Comparison of ENCODE assay signal across 8 mouse cellular contexts in the genomic region with DNA sequence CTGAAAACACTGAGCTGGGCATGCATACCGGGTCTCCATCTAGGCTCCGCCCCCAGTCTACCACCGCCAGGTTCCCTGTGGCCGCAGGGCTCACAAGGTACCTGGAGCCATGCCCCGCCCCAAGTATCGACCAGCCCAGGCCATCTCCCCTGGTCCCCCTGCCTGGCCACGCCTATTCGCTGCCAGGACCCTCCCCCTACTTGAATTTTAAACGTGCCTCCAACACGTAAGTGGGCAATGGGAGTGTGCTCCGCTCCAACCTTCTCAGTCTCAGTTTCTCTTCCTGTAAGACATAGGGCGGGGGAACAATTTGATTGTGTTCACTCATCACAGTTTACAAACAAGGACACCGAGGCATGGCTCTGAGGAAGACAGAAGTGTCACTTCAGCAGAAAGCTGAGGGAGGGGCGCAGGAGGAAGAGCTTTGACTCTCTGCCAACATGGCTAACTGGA. TPM values are rescaled to one million over a fixed set of nuclear protein-coding genes. Genes with fewer than 3 reads are reported as not detected.
A peak's percentile ranks its signal among the peaks of the same experiment; 100 is the strongest.
DNase-seq lines count a peak whose midpoint lies in the region; ATAC-seq lines count a peak whose summit lies in the region.

TSS of gene Pgpep1 (minus strand) at position 116 of the 453 bp plus-strand sequence.

- H3K4me3 ChIP-seq in forebrain, embryonic 16.5 days (replicated peaks; ENCODE audit: low read length): peak within 1 kb of the TSS; percentile 63
- peak within 1 kb of the TSS; percentile 87 for H3K4me3 ChIP-seq in hindbrain, embryonic 14.5 days (replicated peaks; ENCODE audit: low read length)

- H3K9me3 ChIP-seq in forebrain, embryonic 16.5 days (ENCODE audit: control insufficient read depth, low read length): no peaks in the 10 kb centered on the region
- H3K9me3 ChIP-seq in hindbrain, embryonic 14.5 days (ENCODE audit: control insufficient read depth, low read length): no peaks in the 10 kb centered on the region

- DNase-seq in adrenal gland, adult 2 months: no peak
- no peak for DNase-seq in hindbrain, embryonic 14.5 days (ENCODE audit: low spot score)
- DNase-seq in left cerebral cortex, postnatal 4 days: no peak
- DNase-seq in mesoderm, embryonic 11.5 days (ENCODE audit: low read depth, low spot score): peak; percentile 67
- peak; percentile 63 for DNase-seq in thymus, postnatal 4 days
- DNase-seq in urinary bladder, adult 18-20 months (ENCODE audit: low spot score in 2 of 2): no peak

- intact Hi-C loops in left cerebral cortex, postnatal 4 days (cut with DNase I): no loop called here

- no peaks in the 10 kb centered on the region for H3K36me3 ChIP-seq in forebrain, embryonic 16.5 days (ENCODE audit: control insufficient read depth, insufficient read depth)
- H3K36me3 ChIP-seq in hindbrain, embryonic 14.5 days (replicated peaks; ENCODE audit: control insufficient read depth, insufficient read depth): no peaks in the 10 kb centered on the region

- peak within 1 kb of the TSS; percentile 77 for H3K9ac ChIP-seq in forebrain, embryonic 16.5 days (replicated peaks; ENCODE audit: low read depth, low read length)
- H3K9ac ChIP-seq in hindbrain, embryonic 14.5 days: peak within 1 kb of the TSS; percentile 84

- peak; percentile 22 for ATAC-seq in CD4-positive, CD25-positive, alpha-beta regulatory T cell, adult 4 months
- ATAC-seq in forebrain, embryonic 16.5 days: peak; percentile 35
- ATAC-seq in hindbrain, embryonic 14.5 days (ENCODE audit: low FRiP score): no peak; the same call in none of the 2 replicates

- peak within 1 kb of the TSS; percentile 85 for H3K4me2 ChIP-seq in forebrain, embryonic 16.5 days (ENCODE audit: low read length)
- H3K4me2 ChIP-seq in hindbrain, embryonic 14.5 days (replicated peaks): peak within 1 kb of the TSS; percentile 95

- WGBS in forebrain, embryonic 16.5 days: 4% methylated on average over 14 of the region's 14 CpGs
- 5% methylated on average over 14 of the region's 14 CpGs for WGBS in hindbrain, embryonic 14.5 days

- H3K4me1 ChIP-seq in forebrain, embryonic 16.5 days (replicated peaks; ENCODE audit: control insufficient read depth, insufficient read depth, low read length): peaks cover 33% of the 10 kb centered on the region
- peaks cover 16% of the 10 kb centered on the region for H3K4me1 ChIP-seq in hindbrain, embryonic 14.5 days (replicated peaks; ENCODE audit: control insufficient read depth, insufficient read depth, low read length)

- no peaks in the 10 kb centered on the region for H3K27me3 ChIP-seq in forebrain, embryonic 16.5 days (replicated peaks; ENCODE audit: control insufficient read depth, insufficient read depth, low read length)
- no peaks in the 10 kb centered on the region for H3K27me3 ChIP-seq in hindbrain, embryonic 14.5 days (ENCODE audit: control insufficient read depth, insufficient read depth, low read length)

- H3K27ac ChIP-seq in forebrain, embryonic 16.5 days (ENCODE audit: low read length): peak within 1 kb of the TSS; percentile 45; the same call in 1 of the 2 replicates
- peak within 1 kb of the TSS; percentile 83 for H3K27ac ChIP-seq in hindbrain, embryonic 14.5 days

RNA-seq across cellular contexts. Expression of gene Pgpep1, which starts in this region (rescaled TPM):
- 1 to 10 TPM; 7.0 to 9.5 TPM for polyA plus RNA-seq in CD4-positive, CD25-positive, alpha-beta regulatory T cell, adult 4 months (2017; shearing (Covaris generic))
- 100 to 1,000 TPM; 115 to 127 TPM for total RNA-seq in adrenal gland, adult 2 months (2021)
- 115 and 117 TPM in 2 replicates for polyA plus RNA-seq in adrenal gland, adult 2 months (2012; rRNA removed)
- 60.3 and 65.7 TPM in 2 replicates for polyA plus RNA-seq in forebrain, embryonic 16.5 days (2015; fragmentation: Nextera tagmentation; extraction: Ambion mirVana)
- 74.0 and 89.3 TPM in 2 replicates for polyA plus RNA-seq in hindbrain, embryonic 14.5 days (2014; fragmentation: Nextera tagmentation; extraction: Ambion mirVana)
- 10 to 100 TPM; 29.7 to 30.5 TPM for total RNA-seq in left cerebral cortex, postnatal 4 days (2021)

Comparison
In these comparisons a context has a peak if more than half of its experiments do, and no peak if none do; other contexts are left out.
1. DNase-seq: peak in mesoderm, embryonic 11.5 days (single experiment) and thymus, postnatal 4 days (single experiment); none in adrenal gland, adult 2 months (single experiment), hindbrain, embryonic 14.5 days (single experiment), left cerebral cortex, postnatal 4 days (single experiment) and urinary bladder, adult 18-20 months (0 of 2).